Mouse (Mus musculus) forebrain, embryonic 11.5 days (tissue): Measurements from ENCODE around the gene Mob3b. TPM values are rescaled to one million over a fixed set of nuclear protein-coding genes. Genes with fewer than 3 reads are reported as not detected.

Experiments
- ATAC-seq: fragments of 200-750 bp; cut with Nextera tagmentation; replicated peaks from 2 replicates; pipeline ENCODE4 v1.8.0; 2017; ENCODE audit warnings: moderate TSS enrichment; ENCODE audit not compliant: low FRiP score
- DNase-seq: peaks from one replicate; pipeline ENCODE4 v3.0.0-alpha.2; 2017; ENCODE audit warnings: low spot score
- H3K27ac ChIP-seq: fragments of 300-500 bp; sonication (generic); 2 replicates; pipeline ENCODE4 v1.5.1; 2014; ENCODE audit warnings: low read depth, low read length
- H3K27me3 ChIP-seq: fragments of 300-500 bp; sonication (generic); 2 replicates; pipeline ENCODE4 v1.6.1; 2014; ENCODE audit warnings: mild to moderate bottlenecking, low read length, mixed read lengths; ENCODE audit not compliant: control insufficient read depth, insufficient read depth
- H3K36me3 ChIP-seq: fragments of 300-500 bp; sonication (generic); 2 replicates; pipeline ENCODE4 v1.6.1; 2014; ENCODE audit warnings: mild to moderate bottlenecking, low read length, moderate library complexity, mixed read lengths; ENCODE audit not compliant: control insufficient read depth, insufficient read depth
- H3K4me1 ChIP-seq: fragments of 300-500 bp; sonication (generic); replicated peaks from 2 replicates; pipeline ENCODE4 v1.6.1; 2014; ENCODE audit warnings: low read length, mixed read lengths; ENCODE audit not compliant: control insufficient read depth, insufficient read depth
- H3K4me2 ChIP-seq: fragments of 300-500 bp; sonication (generic); 2 replicates; pipeline ENCODE4 v1.6.1; 2014; ENCODE audit warnings: low read depth, mild to moderate bottlenecking, low read length, moderate library complexity, mixed read lengths; ENCODE audit not compliant: severe bottlenecking
- H3K4me3 ChIP-seq: fragments of 300-500 bp; sonication (generic); 2 replicates; pipeline ENCODE4 v1.5.1; 2014; ENCODE audit warnings: low read depth, low read length
- H3K9ac ChIP-seq: fragments of 300-500 bp; sonication (generic); 2 replicates; pipeline ENCODE4 v1.6.1; 2014; ENCODE audit warnings: low read length
- H3K9me3 ChIP-seq: fragments of 300-500 bp; sonication (generic); 2 replicates; pipeline ENCODE4 v1.6.1; 2016; ENCODE audit warnings: low read length, mixed read lengths; ENCODE audit not compliant: control insufficient read depth
- WGBS: fragments of 180-500 bp; shearing (Covaris S2); extraction: QIAGEN DNeasy Blood & Tissue Kit; methylation state at CpG from one replicate; pipeline ENCODE4 v1.1.7; 2014; 5-methylcytosine and 5-hydroxymethylcytosine counted together
- polyA plus RNA-seq: library from polyadenylated mRNA; unstranded; fragments of >200 nt; fragmentation: Nextera tagmentation; extraction: Ambion mirVana; gene quantifications from 2 replicates; pipeline ENCODE4 v1.2.1, GENCODE M21; 2014

The Mob3b gene
- polyA plus RNA-seq, 1 experiment from 2014 or later, result 18.9 TPM

- ATAC-seq, result no peak
- Histone ChIP-seq H3K27ac (no peak overlapping the region), H3K4me2 (no peak overlapping the region), H3K9ac (no peak overlapping the region), H3K4me3 (no peak overlapping the region), H3K9me3 (no peaks in the 10 kb centered on the region; the same call in 1 of the 2 replicates), H3K36me3 (no peaks in the 10 kb centered on the region), H3K27me3 (no peaks in the 10 kb centered on the region), H3K4me1 (peaks cover 16% of the 10 kb centered on the region; the same call in 1 of the 2 replicates)
- DNase-seq, result no peak
- 88% methylated on average over 3 of the region's 3 CpGs for WGBS
These were observed 40.1 kb downstream of the Mob3b start for GRCm38 (mm10) chr4:35117144-35117543.

- no peaks in the 10 kb centered on the region for H3K27me3 ChIP-seq
- peak; percentile 68 for ATAC-seq
- H3K4me1 ChIP-seq, result peaks cover 8% of the 10 kb centered on the region; the same call in 1 of the 2 replicates
- no peak overlapping the region for H3K27ac ChIP-seq
- H3K4me2 ChIP-seq, result 0 out of 2 replicates have a peak overlapping the region, but pooled peaks have one; percentile 11
- H3K9ac ChIP-seq, result no peak overlapping the region
- H3K36me3 ChIP-seq, result no peaks in the 10 kb centered on the region
- no peaks in the 10 kb centered on the region; the same call in 1 of the 2 replicates for H3K9me3 ChIP-seq
- no peak overlapping the region for H3K4me3 ChIP-seq
- 22% methylated on average over 6 of the region's 6 CpGs for WGBS
- DNase-seq, result no peak
These were observed 41.4 kb downstream of the Mob3b start for GRCm38 (mm10) chr4:35115933-35116332.

GRCm38 (mm10) chr4:35114950-35115349 is 42.3 kb downstream of the Mob3b start:
- H3K4me3 ChIP-seq, result no peak overlapping the region
- no peaks in the 10 kb centered on the region for H3K36me3 ChIP-seq
- ATAC-seq, result no peak
- no peaks in the 10 kb centered on the region; the same call in 1 of the 2 replicates for H3K9me3 ChIP-seq
- no peak for DNase-seq
- no peak overlapping the region for H3K9ac ChIP-seq
- no peaks in the 10 kb centered on the region for H3K27me3 ChIP-seq
- H3K4me2 ChIP-seq, result no peak overlapping the region
- WGBS, result 83% methylated on average over 2 of the region's 2 CpGs
- H3K4me1 ChIP-seq, result peaks cover 6% of the 10 kb centered on the region; the same call in 1 of the 2 replicates
- no peak overlapping the region for H3K27ac ChIP-seq

GRCm38 (mm10) chr4:35113516-35114248 is 43.6 kb downstream of the Mob3b start:
- H3K27ac ChIP-seq, result no peak overlapping the region
- DNase-seq, result no peak
- no peak overlapping the region for H3K4me3 ChIP-seq
- no peaks in the 10 kb centered on the region for H3K36me3 ChIP-seq
- no peak overlapping the region for H3K4me2 ChIP-seq
- WGBS, result 88% methylated on average over 13 of the region's 13 CpGs
- no peak overlapping the region for H3K9ac ChIP-seq
- no peaks in the 10 kb centered on the region for H3K27me3 ChIP-seq
- peaks cover 6% of the 10 kb centered on the region; the same call in 1 of the 2 replicates for H3K4me1 ChIP-seq
- H3K9me3 ChIP-seq, result no peaks in the 10 kb centered on the region; the same call in 1 of the 2 replicates
- ATAC-seq, result no peak

GRCm38 (mm10) chr4:35112452-35112851 is 44.8 kb downstream of the Mob3b start:
- WGBS, result 91% methylated on average over 4 of the region's 4 CpGs
- Histone ChIP-seq H3K4me3 (no peak overlapping the region), H3K27ac (no peak overlapping the region), H3K9me3 (no peaks in the 10 kb centered on the region), H3K36me3 (no peaks in the 10 kb centered on the region), H3K9ac (no peak overlapping the region), H3K4me2 (no peak overlapping the region), H3K27me3 (no peaks in the 10 kb centered on the region), H3K4me1 (peaks cover 6% of the 10 kb centered on the region; the same call in 1 of the 2 replicates)
- ATAC-seq, result no peak
- no peak for DNase-seq

GRCm38 (mm10) chr4:35105115-35105773 is 52.0 kb downstream of the Mob3b start:
- no peak overlapping the region for H3K4me2 ChIP-seq
- 79% methylated on average over 14 of the region's 14 CpGs for WGBS
- no peak overlapping the region for H3K4me3 ChIP-seq
- no peak overlapping the region for H3K9ac ChIP-seq
- ATAC-seq, result no peak
- DNase-seq, result no peak
- H3K4me1 ChIP-seq, result peaks cover 4% of the 10 kb centered on the region; the same call in 1 of the 2 replicates
- no peaks in the 10 kb centered on the region for H3K36me3 ChIP-seq
- H3K9me3 ChIP-seq, result no peaks in the 10 kb centered on the region
- no peak overlapping the region for H3K27ac ChIP-seq
- no peaks in the 10 kb centered on the region for H3K27me3 ChIP-seq

- Histone ChIP-seq H3K27me3 (no peaks in the 10 kb centered on the region), H3K36me3 (no peaks in the 10 kb centered on the region), H3K4me3 (no peak overlapping the region), H3K4me1 (peaks cover 15% of the 10 kb centered on the region), H3K9me3 (no peaks in the 10 kb centered on the region), H3K4me2 (no peak overlapping the region), H3K9ac (no peak overlapping the region), H3K27ac (no peak overlapping the region)
- 40% methylated on average over 7 of the region's 7 CpGs for WGBS
- DNase-seq (no peak), ATAC-seq (no peak)
These were observed 56.1 kb downstream of the Mob3b start for GRCm38 (mm10) chr4:35101201-35101600.

- no peaks in the 10 kb centered on the region for H3K36me3 ChIP-seq
- H3K4me3 ChIP-seq, result peak overlapping the region; percentile 26
- ATAC-seq, result peak; percentile 96
- H3K9me3 ChIP-seq, result no peaks in the 10 kb centered on the region
- H3K9ac ChIP-seq, result peak overlapping the region; percentile 47
- H3K27me3 ChIP-seq, result no peaks in the 10 kb centered on the region
- H3K4me2 ChIP-seq, result peak overlapping the region; percentile 61
- WGBS, result 8% methylated on average over 29 of the region's 29 CpGs
- peak; percentile 90 for DNase-seq
- 0 out of 2 replicates have a peak overlapping the region, but pooled peaks have one; percentile 37 for H3K27ac ChIP-seq
- H3K4me1 ChIP-seq, result peaks cover 15% of the 10 kb centered on the region
These were observed 57.2 kb downstream of the Mob3b start for GRCm38 (mm10) chr4:35099865-35100780.
